In genomic region chr1:161826677-161827076, GRCm38 (mm10) we compare ENCODE assay signal across 27 mouse cellular contexts. TPM values are rescaled to one million over a fixed set of nuclear protein-coding genes. Genes with fewer than 3 reads are reported as not detected.
"Had no signal": no experiment of that assay in that cellular context is flagged by ENCODE, and none has a peak within 500 bp of the region (broad histone marks: within the 10 kb centered on the region; RNA-seq: fewer than 3 reads in every experiment).

No protein-coding gene starts in this region.

- ATAC-seq: liver, postnatal 0 days; lung, postnatal 0 days; midbrain, embryonic 15.5 days had no signal

- H3K4me2 ChIP-seq: limb, embryonic 12.5 days; limb, embryonic 15.5 days; liver, embryonic 11.5 days; lung, embryonic 14.5 days; midbrain, embryonic 12.5 days; midbrain, embryonic 15.5 days; neural tube, embryonic 12.5 days; neural tube, embryonic 15.5 days had no signal

- H3K27ac ChIP-seq: left cerebral cortex, adult 2 months; limb, embryonic 12.5 days; limb, embryonic 15.5 days; liver, embryonic 14.5 days; macrophage; midbrain, embryonic 12.5 days; midbrain, embryonic 15.5 days; neural tube, embryonic 12.5 days; neural tube, embryonic 15.5 days had no signal

- DNase-seq: kidney, adult 18-20 months; kidney, adult 9 months; kidney, postnatal 14 days; kidney, postnatal 4 days; layer of hippocampus, adult 9-11 months; liver, postnatal 0 days; lung, embryonic 14.5 days; retina, postnatal 1 day; right cerebral cortex, postnatal 25 days; spleen, adult 18-20 months; thymus, adult 2 months; thymus, postnatal 25 days had no signal

- H3K27me3 ChIP-seq: limb, embryonic 12.5 days; limb, embryonic 15.5 days; midbrain, embryonic 12.5 days; midbrain, embryonic 15.5 days; neural tube, embryonic 12.5 days; neural tube, embryonic 15.5 days had no signal

- H3K4me1 ChIP-seq: limb, embryonic 12.5 days; limb, embryonic 15.5 days; midbrain, embryonic 12.5 days; midbrain, embryonic 15.5 days; neural tube, embryonic 12.5 days; neural tube, embryonic 15.5 days had no signal

- H3K9me3 ChIP-seq: limb, embryonic 12.5 days; limb, embryonic 15.5 days; midbrain, embryonic 12.5 days; midbrain, embryonic 15.5 days; neural tube, embryonic 12.5 days; neural tube, embryonic 15.5 days had no signal

- H3K9ac ChIP-seq: limb, embryonic 12.5 days; limb, embryonic 15.5 days; liver, embryonic 14.5 days; liver, postnatal 0 days; lung, embryonic 14.5 days; midbrain, embryonic 12.5 days; midbrain, embryonic 15.5 days; neural tube, embryonic 12.5 days; neural tube, embryonic 15.5 days had no signal

- H3K4me3 ChIP-seq: left cerebral cortex, adult 2 months; limb, embryonic 12.5 days; limb, embryonic 15.5 days; midbrain, embryonic 12.5 days; midbrain, embryonic 15.5 days; neural tube, embryonic 12.5 days; neural tube, embryonic 15.5 days had no signal

RNA-seq across cellular contexts. Expression of gene Fasl, which starts 38.4 kb away (rescaled TPM):
- total RNA-seq: layer of hippocampus, adult 18-20 months; left cerebral cortex, postnatal 36 days had no signal
- polyA plus RNA-seq: kidney, embryonic 16.5 days; limb, embryonic 12.5 days; limb, embryonic 15.5 days; liver, embryonic 11.5 days; lung, embryonic 14.5 days; macrophage; midbrain, embryonic 12.5 days; stomach, embryonic 16.5 days had no signal
